Mouse (Mus musculus): ENCODE results near the gene Sox5. TPM values are rescaled to one million over a fixed set of nuclear protein-coding genes. Genes with fewer than 3 reads are reported as not detected.

Sox5 gene
- total RNA-seq, 4 experiments from 2014 or later = 46.1 to 57.5 (median 51.3) TPM

GRCm38 (mm10) chr6:143825086-143825485, 956.7 kb downstream of the Sox5 start:
- DNase-seq (ENCODE audit: low spot score in 2 of 2) = no peak

GRCm38 (mm10) chr6:143788446-143788845, 993.3 kb downstream of the Sox5 start:
- DNase-seq (ENCODE audit: low spot score in 2 of 2) = no peak

- DNase-seq (ENCODE audit: low spot score in 2 of 2) = no peak
Measured at GRCm38 (mm10) chr6:143787360-143787759, 994.4 kb downstream of the Sox5 start.

GRCm38 (mm10) chr6:143785685-143786084, 996.1 kb downstream of the Sox5 start:
- DNase-seq (ENCODE audit: low spot score in 2 of 2) = no peak
